Mouse (Mus musculus): ENCODE results near the gene Kctd20. TPM values are rescaled to one million over a fixed set of nuclear protein-coding genes. Genes with fewer than 3 reads are reported as not detected.

The Kctd20 gene
- polyA plus RNA-seq, 1 experiment from 2014 or later = 127 TPM

DNA sequence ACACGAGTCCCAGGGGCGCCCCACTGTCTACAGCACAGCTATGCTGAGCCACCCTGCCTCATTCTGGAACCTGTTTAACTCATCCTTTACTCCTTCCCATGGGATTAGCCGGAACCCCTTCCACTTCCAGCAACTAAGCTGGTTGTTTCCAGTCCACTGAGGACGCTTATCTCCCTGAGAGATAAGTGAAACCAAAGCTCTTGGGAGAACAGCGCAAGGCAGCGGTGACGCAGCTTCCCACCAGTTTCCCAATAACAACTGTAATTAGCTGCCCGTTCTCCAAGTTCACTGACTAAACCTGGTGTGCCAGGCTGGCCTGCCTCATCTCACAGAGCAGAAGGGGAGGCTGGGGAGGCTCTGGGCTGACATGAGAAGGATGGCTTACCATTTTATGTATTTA is 30.7 kb upstream of the Kctd20 start:
- WGBS = 75% methylated on average over 8 of the region's 8 CpGs
- no peaks in the 10 kb centered on the region for H3K36me3 ChIP-seq

GRCm38 (mm10) chr17:28922096-28922495 is 29.7 kb upstream of the Kctd20 start:
- ATAC-seq (ENCODE audit: insufficient number of reproducible peaks, insufficient read depth, low FRiP score, low TSS enrichment) = no peak

More for the DNA sequence above, 30.7 kb upstream of the Kctd20 start:
- H3K9ac ChIP-seq = no peak overlapping the region
- no peaks in the 10 kb centered on the region for H3K9me3 ChIP-seq
- no peak overlapping the region for H3K4me2 ChIP-seq (replicated peaks)
- ATAC-seq (ENCODE audit: insufficient number of reproducible peaks, insufficient read depth, low FRiP score, low TSS enrichment) = no peak
- H3K4me3 ChIP-seq = no peak overlapping the region
- H3K4me1 ChIP-seq = 0 out of 2 replicates have a peak, but pooled peaks cover 3% of the 10 kb centered on the region
- no peaks in the 10 kb centered on the region for H3K27me3 ChIP-seq
- H3K27ac ChIP-seq = no peak overlapping the region

DNA sequence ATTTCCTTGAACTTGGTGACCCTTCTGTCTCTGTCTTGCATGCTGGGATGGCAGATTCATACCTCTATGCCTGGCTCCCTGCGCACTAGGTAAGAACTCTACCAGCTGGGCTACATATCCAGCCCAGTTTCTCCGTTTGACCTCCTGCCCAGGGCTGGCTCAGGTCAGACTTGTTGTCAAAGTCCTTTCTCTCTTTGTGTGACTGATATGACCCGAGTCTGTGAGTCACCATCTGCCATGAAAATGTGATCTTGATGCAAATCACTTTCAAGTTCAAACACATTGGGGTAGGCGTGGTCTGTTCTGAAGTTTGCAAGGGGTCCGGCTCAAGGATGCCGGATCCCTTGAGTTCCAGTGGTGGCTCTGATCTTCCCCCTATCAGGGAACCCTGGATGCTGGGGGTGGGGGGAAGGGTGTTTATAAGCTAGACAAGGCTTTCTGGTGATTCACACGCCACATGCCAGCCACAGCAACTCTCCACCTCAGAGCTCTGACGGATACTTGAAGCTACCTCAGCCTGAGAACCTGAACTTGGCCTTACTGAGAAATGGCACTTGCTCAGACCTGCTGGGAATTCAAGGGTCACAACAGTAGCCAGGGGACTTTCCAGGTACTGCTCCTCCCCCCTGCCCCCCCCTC is 26.7 kb upstream of the Kctd20 start:
- Histone ChIP-seq H3K4me3 (no peak overlapping the region), H3K9ac (no peak overlapping the region), H3K4me2 (replicated peaks) (no peak overlapping the region), H3K4me1 (peaks cover 4% of the 10 kb centered on the region), H3K9me3 (no peaks in the 10 kb centered on the region), H3K27me3 (no peaks in the 10 kb centered on the region), H3K27ac (no peak overlapping the region), H3K36me3 (no peaks in the 10 kb centered on the region)
- ATAC-seq (ENCODE audit: insufficient number of reproducible peaks, insufficient read depth, low FRiP score, low TSS enrichment) = no peak
- WGBS = 81% methylated on average over 8 of the region's 8 CpGs

More at GRCm38 (mm10) chr17:28922096-28922495, 29.7 kb upstream of the Kctd20 start:
- Histone ChIP-seq H3K9me3 (no peaks in the 10 kb centered on the region), H3K27ac (no peak overlapping the region), H3K4me1 (0 out of 2 replicates have a peak, but pooled peaks cover 3% of the 10 kb centered on the region), H3K4me2 (replicated peaks) (no peak overlapping the region), H3K36me3 (no peaks in the 10 kb centered on the region), H3K4me3 (no peak overlapping the region), H3K9ac (no peak overlapping the region), H3K27me3 (no peaks in the 10 kb centered on the region)
- 62% methylated on average over 6 of the region's 6 CpGs for WGBS

DNA sequence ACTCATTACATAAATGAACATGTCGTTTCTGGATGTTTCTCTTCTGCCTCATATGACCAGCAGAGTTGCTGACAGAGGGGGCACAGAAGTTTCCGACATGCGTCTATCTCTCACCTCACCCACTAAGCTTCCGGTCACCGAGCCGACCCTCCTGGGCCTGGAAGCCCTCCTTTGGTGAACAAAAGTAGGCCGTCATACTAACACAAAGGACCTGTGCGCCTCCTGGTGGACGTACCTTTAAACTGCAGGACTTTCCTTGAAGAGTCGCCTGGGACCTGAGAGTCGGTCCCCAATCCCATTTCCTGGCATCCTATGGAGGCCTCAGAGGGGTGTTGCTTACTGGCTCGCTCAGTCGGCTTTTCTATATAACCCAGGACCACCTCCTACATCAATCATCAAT is 25.4 kb upstream of the Kctd20 start:
- Histone ChIP-seq H3K27me3 (no peaks in the 10 kb centered on the region), H3K4me2 (replicated peaks) (no peak overlapping the region), H3K9me3 (no peaks in the 10 kb centered on the region), H3K4me3 (no peak overlapping the region), H3K36me3 (no peaks in the 10 kb centered on the region), H3K27ac (no peak overlapping the region), H3K9ac (no peak overlapping the region), H3K4me1 (peaks cover 13% of the 10 kb centered on the region)
- ATAC-seq (ENCODE audit: insufficient number of reproducible peaks, insufficient read depth, low FRiP score, low TSS enrichment) = no peak
- WGBS = 17% methylated on average over 13 of the region's 13 CpGs

- Histone ChIP-seq H3K27me3 (no peaks in the 10 kb centered on the region), H3K4me3 (no peak overlapping the region), H3K27ac (no peak overlapping the region), H3K9ac (no peak overlapping the region), H3K4me2 (replicated peaks) (no peak overlapping the region), H3K36me3 (no peaks in the 10 kb centered on the region), H3K4me1 (peaks cover 13% of the 10 kb centered on the region), H3K9me3 (no peaks in the 10 kb centered on the region)
- 50% methylated on average over 15 of the region's 15 CpGs for WGBS
- ATAC-seq (ENCODE audit: insufficient number of reproducible peaks, insufficient read depth, low FRiP score, low TSS enrichment) = no peak
Observed at GRCm38 (mm10) chr17:28926866-28927635, 24.7 kb upstream of the Kctd20 start.

GRCm38 (mm10) chr17:28928004-28928403 is 23.7 kb upstream of the Kctd20 start:
- peaks cover 13% of the 10 kb centered on the region for H3K4me1 ChIP-seq
- no peak overlapping the region for H3K4me3 ChIP-seq
- WGBS = 92% methylated on average over 9 of the region's 9 CpGs
- no peak overlapping the region for H3K27ac ChIP-seq
- no peaks in the 10 kb centered on the region for H3K27me3 ChIP-seq
- no peak overlapping the region for H3K4me2 ChIP-seq (replicated peaks)
- ATAC-seq (ENCODE audit: insufficient number of reproducible peaks, insufficient read depth, low FRiP score, low TSS enrichment) = no peak
- no peak overlapping the region for H3K9ac ChIP-seq
- H3K9me3 ChIP-seq = no peaks in the 10 kb centered on the region
- H3K36me3 ChIP-seq = no peaks in the 10 kb centered on the region

- ATAC-seq (ENCODE audit: insufficient number of reproducible peaks, insufficient read depth, low FRiP score, low TSS enrichment) = no peak
- peaks cover 10% of the 10 kb centered on the region for H3K4me1 ChIP-seq
- H3K27me3 ChIP-seq = no peaks in the 10 kb centered on the region
- H3K9ac ChIP-seq = no peak overlapping the region
- no peaks in the 10 kb centered on the region for H3K9me3 ChIP-seq
- no peaks in the 10 kb centered on the region for H3K36me3 ChIP-seq
- H3K4me2 ChIP-seq (replicated peaks) = no peak overlapping the region
- no peak overlapping the region for H3K4me3 ChIP-seq
- no peak overlapping the region for H3K27ac ChIP-seq
- WGBS = 91% methylated on average over 4 of the region's 4 CpGs
Observed at GRCm38 (mm10) chr17:28929369-28929768, 22.4 kb upstream of the Kctd20 start.

DNA sequence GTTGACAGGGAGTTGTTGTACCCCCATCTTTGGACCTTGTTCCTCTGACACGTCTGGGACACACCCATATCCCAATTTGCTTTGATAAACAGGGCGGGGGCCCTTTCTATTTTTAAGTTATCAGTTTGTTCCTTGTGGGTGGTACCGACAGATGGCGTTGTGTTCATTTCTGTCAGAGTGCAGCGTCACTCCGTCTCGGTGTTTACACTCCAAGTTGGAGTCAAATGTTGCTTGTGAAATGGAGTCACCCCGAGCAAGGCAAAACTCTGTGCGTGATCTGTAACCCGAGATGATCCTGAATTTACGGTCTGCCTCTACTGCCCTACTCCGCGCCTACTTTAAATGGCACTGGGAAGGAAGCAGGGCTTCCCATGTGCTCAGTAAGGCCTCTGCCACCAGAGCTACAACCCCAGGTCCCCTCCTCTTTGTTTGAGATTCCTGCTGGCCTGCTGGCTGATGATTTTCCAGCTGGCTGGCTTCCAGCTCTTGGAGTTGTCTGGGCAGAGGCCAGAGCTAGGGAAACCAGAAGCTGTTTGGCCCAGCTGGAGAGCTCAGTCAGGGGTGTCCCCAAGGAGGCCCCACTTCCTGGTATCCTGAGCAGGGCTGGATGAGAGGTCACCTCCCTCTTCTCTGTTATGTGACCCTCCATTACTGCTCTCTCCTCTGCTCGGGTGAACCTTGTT is 21.2 kb upstream of the Kctd20 start:
- Histone ChIP-seq H3K4me2 (replicated peaks) (no peak overlapping the region; the same call in 1 of the 2 replicates), H3K4me3 (no peak overlapping the region)

GRCm38 (mm10) chr17:28931436-28932211 is 20.1 kb upstream of the Kctd20 start:
- H3K4me2 ChIP-seq (replicated peaks) = no peak overlapping the region
- H3K9ac ChIP-seq = no peak overlapping the region
- 90% methylated on average over 18 of the region's 18 CpGs for WGBS
- peaks cover 10% of the 10 kb centered on the region for H3K4me1 ChIP-seq
- no peak for ATAC-seq (ENCODE audit: insufficient number of reproducible peaks, insufficient read depth, low FRiP score, low TSS enrichment)
- H3K9me3 ChIP-seq = no peaks in the 10 kb centered on the region
- no peaks in the 10 kb centered on the region for H3K27me3 ChIP-seq
- 0 out of 2 replicates have a peak overlapping the region, but pooled peaks have one; percentile 20 for H3K27ac ChIP-seq
- H3K4me3 ChIP-seq = no peak overlapping the region
- H3K36me3 ChIP-seq = no peaks in the 10 kb centered on the region

More for the DNA sequence above, 21.2 kb upstream of the Kctd20 start:
- no peaks in the 10 kb centered on the region for H3K27me3 ChIP-seq
- WGBS = 16% methylated on average over 14 of the region's 14 CpGs
- H3K9ac ChIP-seq = no peak overlapping the region
- no peaks in the 10 kb centered on the region for H3K9me3 ChIP-seq
- ATAC-seq (ENCODE audit: insufficient number of reproducible peaks, insufficient read depth, low FRiP score, low TSS enrichment) = peak; percentile 87
- peaks cover 10% of the 10 kb centered on the region for H3K4me1 ChIP-seq
- H3K27ac ChIP-seq = peak overlapping the region; percentile 75
- H3K36me3 ChIP-seq = no peaks in the 10 kb centered on the region

GRCm38 (mm10) chr17:28932274-28932673 is 19.5 kb upstream of the Kctd20 start:
- peaks cover 10% of the 10 kb centered on the region for H3K4me1 ChIP-seq
- no peak overlapping the region for H3K4me2 ChIP-seq (replicated peaks)
- H3K27me3 ChIP-seq = no peaks in the 10 kb centered on the region
- WGBS = 85% methylated on average over 4 of the region's 4 CpGs
- ATAC-seq (ENCODE audit: insufficient number of reproducible peaks, insufficient read depth, low FRiP score, low TSS enrichment) = no peak
- no peak overlapping the region for H3K4me3 ChIP-seq
- no peak overlapping the region for H3K27ac ChIP-seq
- no peak overlapping the region for H3K9ac ChIP-seq
- H3K9me3 ChIP-seq = no peaks in the 10 kb centered on the region
- no peaks in the 10 kb centered on the region for H3K36me3 ChIP-seq

Data from embryonic facial prominence, embryonic 12.5 days (tissue).